Mouse (Mus musculus) bone marrow, adult 2 months (tissue): ENCODE measurements at regions not wholly inside any gene's neighbourhood (a gene's known extent, or its start where the extent isn't known, plus 50 kb on each side); places are given as distances from the start of the nearest gene placed in this dataset.

Experiments
- CTCF ChIP-seq: fragments of 200-500 bp; IDR thresholded peaks from 2 replicates; pipeline ENCODE4 v1.5.1; 2011; ENCODE audit warnings: low read length, control low read depth; ENCODE audit not compliant: control insufficient read depth, insufficient read depth
- POLR2A ChIP-seq: fragments of 200-500 bp; IDR thresholded peaks from 2 replicates; pipeline ENCODE4 v1.6.1; 2011; ENCODE audit warnings: low read depth, mild to moderate bottlenecking, control low read depth, low read length, borderline replicate concordance; ENCODE audit not compliant: control insufficient read depth

DNA sequence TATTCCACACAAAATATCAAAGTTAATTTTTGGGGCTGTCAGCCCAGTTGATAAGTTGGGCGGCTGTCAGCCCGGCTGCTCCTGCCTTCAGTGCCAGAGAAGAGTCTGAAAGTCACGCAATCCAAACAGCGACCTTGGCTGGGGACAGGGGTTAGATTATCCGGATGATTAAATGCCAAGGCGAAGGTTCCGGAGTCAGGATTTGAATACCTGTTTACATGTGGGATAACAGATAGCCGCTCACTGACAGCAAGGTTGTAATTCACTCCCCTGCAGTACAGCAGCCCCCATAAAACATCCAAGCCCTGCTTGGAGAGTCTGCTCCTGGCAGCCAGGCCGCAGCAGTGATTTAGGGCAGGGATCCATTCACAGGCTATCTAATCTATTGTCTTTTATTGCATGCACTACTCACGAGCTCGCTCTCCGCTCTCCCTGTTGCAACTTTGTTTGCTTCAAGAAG lies 388.3 kb downstream of the Gm45692 start:
- TF ChIP-seq POLR2A (no peak), CTCF (no peak)
